Mouse (Mus musculus) megakaryocyte, embryonic 14.5 days (primary cell): ENCODE results near the gene Gcn1l1.

Experiments
- FLI1 ChIP-seq: IDR thresholded peaks from 2 replicates; pipeline ENCODE4 v1.6.1; 2012; ENCODE audit warnings: low read length, inconsistent platforms, mixed read lengths
- GATA1 ChIP-seq: IDR thresholded peaks from 3 replicates; pipeline ENCODE4 v1.6.1; 2012; ENCODE audit warnings: mixed read lengths, low read length, inconsistent platforms, borderline replicate concordance

DNA sequence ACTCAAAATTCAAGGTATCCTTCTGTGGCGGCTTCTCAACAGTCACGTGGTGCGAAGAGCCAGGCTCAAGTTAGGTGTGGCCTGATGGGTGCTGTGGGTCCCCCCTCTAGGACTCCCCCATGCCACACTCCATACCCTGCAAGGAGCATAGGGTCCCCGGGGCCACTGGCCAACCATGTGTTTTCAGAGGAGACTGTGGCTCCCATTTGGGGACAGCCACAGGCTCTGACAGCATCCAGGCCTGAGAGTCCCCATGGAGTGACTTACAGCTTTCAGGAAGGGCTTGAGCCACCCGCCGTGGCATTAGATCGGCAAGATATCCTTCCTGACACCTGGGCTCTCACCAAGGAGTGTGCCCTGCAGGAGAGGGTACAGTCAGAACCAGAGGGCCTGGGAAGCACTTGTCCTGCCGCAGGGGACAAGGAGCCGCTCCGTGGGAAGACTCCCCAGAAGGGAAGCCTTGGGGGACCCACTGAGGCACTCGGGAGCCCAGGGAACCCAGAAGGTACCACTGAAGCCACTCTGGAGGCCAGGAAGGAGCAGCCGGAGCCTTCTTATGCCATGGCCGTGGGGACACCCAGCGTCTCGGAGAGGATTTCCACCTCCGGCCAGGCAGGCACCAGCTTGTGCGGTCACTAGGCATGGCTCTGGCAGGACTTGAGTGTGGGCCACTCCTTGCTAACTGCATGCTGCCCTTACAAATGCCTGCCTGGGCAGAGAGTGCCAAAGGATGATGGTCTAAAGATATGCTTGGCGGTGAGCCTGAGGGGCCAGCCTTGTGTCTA, 16.4 kb upstream of the Gcn1l1 start:
- TF ChIP-seq FLI1 (no peak), GATA1 (no peak)
